Mouse (Mus musculus) cortical plate, adult 2 months (tissue): ENCODE results near the gene Bloc1s1.

Source experiments
- CTCF ChIP-seq: fragments of 200-500 bp; IDR thresholded peaks from 2 replicates; pipeline ENCODE4 v1.5.1; 2011; ENCODE audit warnings: mild to moderate bottlenecking, control low read depth, low read length; ENCODE audit not compliant: insufficient read depth; ENCODE audit errors: extremely low read depth
- POLR2A ChIP-seq: fragments of 200-500 bp; IDR thresholded peaks from 2 replicates; pipeline ENCODE4 v1.6.1; 2011; ENCODE audit warnings: mild to moderate bottlenecking, low read length, control low read depth; ENCODE audit not compliant: insufficient read depth; ENCODE audit errors: extremely low read depth

DNA sequence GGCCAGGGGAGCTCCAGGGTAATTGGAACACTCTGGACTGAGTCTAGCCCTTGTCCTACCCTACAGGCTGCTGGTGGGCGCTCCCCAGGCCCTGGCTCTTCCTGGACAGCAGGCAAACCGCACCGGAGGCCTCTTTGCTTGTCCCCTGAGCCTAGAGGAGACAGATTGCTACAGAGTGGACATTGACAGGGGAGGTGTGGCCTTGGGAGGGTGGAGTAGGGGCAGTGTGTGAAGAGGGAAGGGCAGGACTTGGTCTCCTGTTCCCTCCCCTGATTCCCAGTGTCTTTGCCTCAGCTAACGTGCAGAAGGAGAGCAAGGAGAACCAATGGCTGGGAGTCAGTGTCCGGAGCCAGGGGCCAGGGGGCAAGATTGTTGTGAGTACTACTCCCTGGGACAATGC, 15.1 kb upstream of the Bloc1s1 start:
- TF ChIP-seq POLR2A (no peak), CTCF (no peak)
